Mouse (Mus musculus) heart, postnatal 0 days (tissue): ENCODE results near the gene Epha3. TPM values are rescaled to one million over a fixed set of nuclear protein-coding genes. Genes with fewer than 3 reads are reported as not detected.

ENCODE experiments used
- ATAC-seq: fragments of 200-750 bp; cut with Nextera tagmentation; 2 replicates; pipeline ENCODE4 v1.8.0; 2017; ENCODE audit warnings: low read depth, moderate number of reproducible peaks, moderate library complexity; ENCODE audit not compliant: insufficient read depth
- DNase-seq: peaks from one replicate; pipeline ENCODE4 v3.0.0-alpha.2; 2016; ENCODE audit warnings: low spot score
- H3K27ac ChIP-seq: fragments of 300-500 bp; sonication (generic); 2 replicates; pipeline ENCODE4 v1.5.1; 2014; ENCODE audit warnings: low read depth, mild to moderate bottlenecking
- H3K27me3 ChIP-seq: fragments of 300-500 bp; sonication (generic); 2 replicates; pipeline ENCODE4 v1.6.1; 2014; ENCODE audit warnings: low read length, mixed read lengths; ENCODE audit not compliant: control insufficient read depth, insufficient read depth
- H3K36me3 ChIP-seq: fragments of 300-500 bp; sonication (generic); replicated peaks from 2 replicates; pipeline ENCODE4 v1.6.1; 2014; ENCODE audit warnings: low read length, mixed read lengths; ENCODE audit not compliant: control insufficient read depth, insufficient read depth
- H3K4me1 ChIP-seq: fragments of 300-500 bp; sonication (generic); 2 replicates; pipeline ENCODE4 v1.6.1; 2014; ENCODE audit warnings: antibody characterized with exemption; ENCODE audit not compliant: control insufficient read depth, insufficient read depth
- H3K4me2 ChIP-seq: fragments of 300-500 bp; sonication (generic); 2 replicates; pipeline ENCODE4 v1.6.1; 2014; ENCODE audit warnings: low read depth, mild to moderate bottlenecking, low read length, moderate library complexity
- H3K4me3 ChIP-seq: fragments of 300-500 bp; sonication (generic); 2 replicates; pipeline ENCODE4 v1.5.1; 2014; ENCODE audit warnings: low read depth, low read length
- H3K9ac ChIP-seq: fragments of 300-500 bp; sonication (generic); replicated peaks from 2 replicates; pipeline ENCODE4 v1.6.1; 2014; ENCODE audit warnings: low read depth, low read length, mixed read lengths
- H3K9me3 ChIP-seq: fragments of 300-500 bp; sonication (generic); replicated peaks from 2 replicates; pipeline ENCODE4 v1.6.1; 2016; ENCODE audit warnings: low read length; ENCODE audit not compliant: control insufficient read depth
- CTCF ChIP-seq: IDR thresholded peaks from 2 replicates; pipeline ENCODE4 v1.5.1; 2016; ENCODE audit warnings: antibody characterized with exemption, control low read depth, low read depth
- EP300 ChIP-seq: IDR thresholded peaks from 2 replicates; pipeline ENCODE4 v1.6.1; 2016; ENCODE audit warnings: antibody characterized with exemption, low read depth
- WGBS: fragments of 180-500 bp; shearing (Covaris S2); extraction: QIAGEN DNeasy Blood & Tissue Kit; methylation state at CpG from one replicate; pipeline ENCODE4 v1.1.7; 2014; 5-methylcytosine and 5-hydroxymethylcytosine counted together
- polyA plus RNA-seq: library from polyadenylated mRNA; unstranded; fragments of >200 nt; fragmentation: Nextera tagmentation; extraction: Ambion mirVana; gene quantifications from 2 replicates; pipeline ENCODE4 v1.2.1, GENCODE M21; 2015
- total RNA-seq: library from RNA; depleted of rRNA; stranded (reverse); fragments of >200 nt; gene quantifications from 2 replicates; pipeline ENCODE4 v1.2.3, GENCODE M21; 2014; ENCODE audit warnings: low replicate concordance

Gene Epha3
- total and polyA plus RNA-seq, 2 experiments from 2014 or later: 1.8 to 3.4 TPM

DNA sequence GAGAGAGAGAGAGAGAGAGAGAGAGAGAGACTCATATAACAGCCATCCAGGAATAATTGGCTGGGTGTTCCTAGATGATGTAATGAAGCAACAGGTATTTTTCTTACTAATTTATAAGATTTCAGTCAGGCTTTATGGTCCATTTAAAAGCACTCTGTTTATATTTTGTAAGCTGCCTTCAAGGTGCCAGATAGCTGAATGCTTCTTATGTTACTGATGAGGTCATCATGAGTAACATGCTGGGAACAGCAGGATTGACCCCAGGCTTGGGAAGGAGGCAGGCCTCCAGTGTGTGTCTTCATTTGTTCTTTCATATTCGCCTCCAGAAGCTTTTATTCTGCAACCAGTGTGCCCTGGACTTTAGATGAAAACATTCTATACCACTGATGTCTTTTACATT is 189.5 kb downstream of the Epha3 start:
- H3K9ac ChIP-seq: no peak overlapping the region
- no peak overlapping the region for H3K4me2 ChIP-seq
- H3K9me3 ChIP-seq: no peaks in the 10 kb centered on the region
- TF ChIP-seq CTCF (no peak), EP300 (no peak)
- no peak for ATAC-seq
- no peak overlapping the region for H3K4me3 ChIP-seq
- no peaks in the 10 kb centered on the region for H3K27me3 ChIP-seq
- H3K36me3 ChIP-seq: no peaks in the 10 kb centered on the region
- no peak for DNase-seq
- no peaks in the 10 kb centered on the region for H3K4me1 ChIP-seq
- H3K27ac ChIP-seq: no peak overlapping the region
- 48% methylated on average over 1 of the region's 1 CpGs for WGBS

DNA sequence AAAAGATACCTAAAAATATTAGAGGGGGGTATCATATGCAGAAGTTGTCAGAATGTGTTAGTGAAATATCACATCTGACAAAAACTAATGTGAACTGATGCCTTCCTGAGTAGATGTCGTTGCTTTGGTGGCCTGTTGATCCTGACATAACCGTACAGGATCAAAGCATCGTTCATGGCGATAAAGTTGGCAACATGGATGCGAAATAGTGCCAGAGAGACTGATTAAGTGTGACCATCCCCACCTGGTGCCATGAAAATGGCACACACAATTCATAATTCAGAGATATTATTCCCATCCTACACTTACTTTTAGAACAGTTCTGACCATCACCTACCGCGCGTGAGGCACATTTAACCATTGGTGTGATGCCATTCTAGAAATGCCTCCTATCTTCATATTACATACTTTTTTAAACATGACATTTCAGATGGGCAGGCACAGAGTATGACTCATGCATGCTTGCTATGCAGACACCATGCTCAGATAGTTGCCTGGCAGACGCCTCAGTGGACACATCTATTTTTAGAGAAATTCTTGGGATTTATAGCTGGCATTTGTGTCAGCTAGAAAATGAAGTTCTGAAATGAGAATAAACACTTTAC is 190.6 kb downstream of the Epha3 start:
- TF ChIP-seq EP300 (no peak), CTCF (no peak)
- Histone ChIP-seq H3K9me3 (no peaks in the 10 kb centered on the region), H3K36me3 (no peaks in the 10 kb centered on the region), H3K4me1 (no peaks in the 10 kb centered on the region), H3K27ac (0 out of 2 replicates have a peak overlapping the region, but pooled peaks have one; percentile 21), H3K4me2 (no peak overlapping the region), H3K9ac (no peak overlapping the region), H3K27me3 (no peaks in the 10 kb centered on the region), H3K4me3 (no peak overlapping the region)
- DNase-seq (peak; percentile 11), ATAC-seq (peak; percentile 53; the same call in 1 of the 2 replicates)
- 57% methylated on average over 9 of the region's 9 CpGs for WGBS

DNA sequence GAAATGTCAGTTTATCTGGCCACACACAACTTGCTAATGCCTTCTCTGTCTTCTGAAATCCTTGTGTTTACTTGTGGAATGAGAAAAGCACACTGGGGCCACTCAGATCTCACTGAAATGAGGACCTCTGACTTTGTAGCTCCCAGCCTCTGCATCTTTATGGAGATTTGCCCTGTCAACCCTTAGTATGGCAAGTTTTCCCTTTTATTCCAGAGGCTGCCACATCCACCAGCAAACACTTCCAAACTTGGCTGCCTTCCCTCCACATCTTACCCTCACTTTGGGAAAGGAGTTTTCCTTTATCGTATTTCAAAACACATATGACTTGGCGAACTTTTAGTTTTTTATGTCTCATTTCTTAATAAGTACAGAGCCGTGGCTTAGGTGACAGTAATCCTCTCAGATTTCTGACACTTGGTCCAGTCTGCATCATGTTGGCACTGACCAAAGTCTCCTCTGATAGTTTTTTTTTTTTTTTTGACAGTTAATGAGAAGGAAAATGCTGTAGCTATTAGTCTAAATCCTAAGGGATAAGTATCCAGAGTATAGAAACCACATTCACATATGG is 198.0 kb downstream of the Epha3 start:
- Histone ChIP-seq H3K4me1 (no peaks in the 10 kb centered on the region), H3K36me3 (no peaks in the 10 kb centered on the region), H3K4me2 (no peak overlapping the region), H3K27ac (no peak overlapping the region), H3K9me3 (no peaks in the 10 kb centered on the region), H3K4me3 (no peak overlapping the region), H3K27me3 (no peaks in the 10 kb centered on the region), H3K9ac (no peak overlapping the region)
- no peak for ATAC-seq
- DNase-seq: no peak
- WGBS: 62% methylated on average over 3 of the region's 3 CpGs
- TF ChIP-seq CTCF: no peak
- no peak for TF ChIP-seq EP300

DNA sequence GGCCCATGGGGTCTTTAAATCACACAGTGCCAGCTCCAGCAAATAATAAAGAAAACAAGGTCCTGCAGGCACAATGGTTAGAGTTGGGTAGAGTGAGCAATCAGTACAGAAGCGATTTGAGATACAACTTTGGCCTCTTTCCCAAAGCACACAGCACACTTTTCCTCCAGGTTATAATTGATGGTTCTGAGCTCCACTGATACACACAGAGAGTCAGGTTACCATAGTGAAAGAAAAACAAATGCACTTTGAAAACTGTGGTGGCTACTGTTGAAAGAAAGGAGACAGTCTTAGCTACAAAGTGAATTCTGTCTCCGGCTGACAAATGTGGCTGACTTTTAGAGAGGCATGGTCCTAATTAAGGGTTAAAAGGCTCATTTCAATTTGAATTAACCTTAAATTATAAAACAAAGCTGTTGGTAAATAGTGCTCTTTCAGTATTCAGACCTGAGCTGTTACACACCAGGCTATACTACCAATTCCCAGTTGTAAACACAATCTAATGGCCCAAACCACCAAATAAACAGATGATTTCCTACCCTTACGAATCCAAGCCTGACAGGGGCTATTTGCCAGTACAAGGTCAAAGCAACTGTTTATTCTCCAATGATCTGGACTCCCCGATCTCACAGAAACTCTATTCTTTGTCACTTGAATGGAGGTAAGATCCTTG is 205.5 kb downstream of the Epha3 start:
- ATAC-seq: no peak
- Histone ChIP-seq H3K4me3 (no peak overlapping the region), H3K9me3 (no peaks in the 10 kb centered on the region), H3K27ac (no peak overlapping the region), H3K27me3 (no peaks in the 10 kb centered on the region), H3K4me2 (no peak overlapping the region), H3K4me1 (0 out of 2 replicates have a peak, but pooled peaks cover 4% of the 10 kb centered on the region), H3K36me3 (no peaks in the 10 kb centered on the region), H3K9ac (no peak overlapping the region)
- DNase-seq: peak; percentile 19
- no peak for TF ChIP-seq CTCF
- no peak for TF ChIP-seq EP300
- 40% methylated on average over 4 of the region's 4 CpGs for WGBS

DNA sequence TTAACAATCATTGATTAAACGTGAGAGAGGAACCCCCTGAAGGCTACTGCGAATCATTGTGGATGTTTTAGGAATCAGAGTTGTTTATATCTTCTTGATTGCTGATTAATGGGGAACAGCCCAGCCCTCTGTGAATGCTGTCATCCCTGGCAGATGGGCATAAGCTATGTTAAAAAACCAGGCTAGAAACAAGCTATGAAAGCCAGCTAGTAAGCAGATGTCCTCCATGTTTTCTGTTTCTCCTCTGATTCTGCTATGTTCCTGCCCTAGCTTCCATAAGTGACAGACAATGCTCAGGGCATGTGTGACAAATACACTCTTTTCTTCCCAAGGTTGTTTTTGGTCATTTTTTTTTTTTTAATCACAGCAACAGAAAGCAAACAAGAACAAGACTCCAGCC is 206.2 kb downstream of the Epha3 start:
- H3K36me3 ChIP-seq: no peaks in the 10 kb centered on the region
- no peaks in the 10 kb centered on the region for H3K27me3 ChIP-seq
- H3K4me1 ChIP-seq: 0 out of 2 replicates have a peak, but pooled peaks cover 4% of the 10 kb centered on the region
- H3K9me3 ChIP-seq: no peaks in the 10 kb centered on the region
- no peak overlapping the region for H3K27ac ChIP-seq
- H3K4me3 ChIP-seq: no peak overlapping the region
- H3K4me2 ChIP-seq: no peak overlapping the region
- ATAC-seq (no peak), DNase-seq (no peak)
- no peak overlapping the region for H3K9ac ChIP-seq
- WGBS: 75% methylated on average over 2 of the region's 2 CpGs
- TF ChIP-seq EP300 (no peak), CTCF (no peak)
